16 mouse cellular contexts compared by ENCODE assay signal in genomic region chr11:69704613-69705010, GRCm38 (mm10). TPM values are rescaled to one million over a fixed set of nuclear protein-coding genes. Genes with fewer than 3 reads are reported as not detected.
"Had no signal": no experiment of that assay in that cellular context is flagged by ENCODE, and none has a peak within 500 bp of the region (broad histone marks: within the 10 kb centered on the region; RNA-seq: fewer than 3 reads in every experiment).

No protein-coding gene starts in this region.

- H3K27me3 ChIP-seq: lung, embryonic 15.5 days; midbrain, embryonic 13.5 days; midbrain, embryonic 15.5 days; neural tube, embryonic 12.5 days had no signal

- DNase-seq: lung, adult 2 months; lung, postnatal 14 days; lung, postnatal 36 days; right cerebral cortex, postnatal 14 days; thymus, adult 18-20 months; thymus, postnatal 14 days; thymus, postnatal 36 days had no signal

- H3K27ac ChIP-seq: lung, embryonic 15.5 days; macrophage; midbrain, embryonic 13.5 days; midbrain, embryonic 15.5 days; neural tube, embryonic 12.5 days had no signal

- ATAC-seq: lung, postnatal 0 days; midbrain, embryonic 13.5 days; midbrain, embryonic 15.5 days had no signal

- H3K4me1 ChIP-seq: lung, embryonic 15.5 days; midbrain, embryonic 13.5 days; midbrain, embryonic 15.5 days; neural tube, embryonic 12.5 days had no signal

- H3K36me3 ChIP-seq: lung, embryonic 15.5 days; midbrain, embryonic 13.5 days; midbrain, embryonic 15.5 days; neural tube, embryonic 12.5 days had no signal

- H3K9ac ChIP-seq: lung, embryonic 15.5 days; midbrain, embryonic 13.5 days; midbrain, embryonic 15.5 days; neural tube, embryonic 12.5 days had no signal

- H3K4me2 ChIP-seq: lung, embryonic 15.5 days; midbrain, embryonic 11.5 days; midbrain, embryonic 13.5 days; midbrain, embryonic 15.5 days; neural tube, embryonic 12.5 days had no signal

- H3K9me3 ChIP-seq: lung, embryonic 15.5 days; megakaryocyte, embryonic 14.5 days; midbrain, embryonic 13.5 days; midbrain, embryonic 15.5 days; neural tube, embryonic 12.5 days had no signal

- H3K4me3 ChIP-seq: lung, embryonic 15.5 days; megakaryocyte, embryonic 14.5 days; midbrain, embryonic 13.5 days; midbrain, embryonic 15.5 days; neural tube, embryonic 12.5 days had no signal

RNA-seq across cellular contexts. Expression of gene Tnfsf13, which starts 19.0 kb away (rescaled TPM):
- polyA plus RNA-seq: midbrain, embryonic 11.5 days; stomach, embryonic 14.5 days had no signal
